Mouse (Mus musculus) granulocyte monocyte progenitor cell, adult 5-6 weeks (primary cell): ENCODE measurements around the gene Slc8b1. TPM values are rescaled to one million over a fixed set of nuclear protein-coding genes. Genes with fewer than 3 reads are reported as not detected.
A peak's percentile ranks its signal among the peaks of the same experiment; 100 is the strongest.

Source experiments
- ATAC-seq: replicated peaks from 2 replicates; pipeline ENCODE4 v1.8.0; 2016; ENCODE audit warnings: mild to moderate bottlenecking, moderate TSS enrichment, inconsistent platforms; ENCODE audit not compliant: poor library complexity, severe bottlenecking
- total RNA-seq, 2 experiments: library from RNA; stranded (forward) in 1 of 2; stranded (reverse) in 1 of 2; fragments of 200-712, 200-1000 nt in 1 of 2; fragments of >200 nt in 1 of 2; fragmentation: Nextera tagmentation in 1 of 2; gene quantifications; 2 replicates each; pipeline ENCODE4 v1.2.3; 2014 to 2017

Gene Slc8b1
- total RNA-seq, 2 experiments from 2014 or later = 30.1 to 38.3 TPM

- no peak for ATAC-seq
Observed at GRCm38 (mm10) chr5:120565171-120565905, 54.4 kb downstream of the Slc8b1 start.

- ATAC-seq = no peak
Observed at GRCm38 (mm10) chr5:120566101-120566500, 55.1 kb downstream of the Slc8b1 start.

- ATAC-seq = no peak
Observed at GRCm38 (mm10) chr5:120566681-120567252, 55.8 kb downstream of the Slc8b1 start.

- ATAC-seq = no peak
Observed at GRCm38 (mm10) chr5:120567253-120567701, 56.3 kb downstream of the Slc8b1 start.

- no peak for ATAC-seq
Observed at GRCm38 (mm10) chr5:120567761-120568211, 56.8 kb downstream of the Slc8b1 start.

GRCm38 (mm10) chr5:120568336-120568768, 57.4 kb downstream of the Slc8b1 start:
- ATAC-seq = no peak

GRCm38 (mm10) chr5:120568964-120569363, 58.0 kb downstream of the Slc8b1 start:
- ATAC-seq = no peak

- ATAC-seq = no peak; the same call in 1 of the 2 replicates
Observed at GRCm38 (mm10) chr5:120569791-120570190, 58.8 kb downstream of the Slc8b1 start.

- ATAC-seq = peak; percentile 91
Observed at GRCm38 (mm10) chr5:120570289-120570897, 59.4 kb downstream of the Slc8b1 start.

GRCm38 (mm10) chr5:120571056-120571740, 60.2 kb downstream of the Slc8b1 start:
- ATAC-seq = no peak

- ATAC-seq = no peak
Observed at GRCm38 (mm10) chr5:120574469-120575063, 63.6 kb downstream of the Slc8b1 start.

- peak; percentile 53 for ATAC-seq
Observed at GRCm38 (mm10) chr5:120576781-120577301, 65.9 kb downstream of the Slc8b1 start.

GRCm38 (mm10) chr5:120577935-120578441, 67.0 kb downstream of the Slc8b1 start:
- 0 out of 2 replicates have a peak, but pooled peaks have one; percentile 18 for ATAC-seq

GRCm38 (mm10) chr5:120578504-120579081, 67.6 kb downstream of the Slc8b1 start:
- ATAC-seq = peak; percentile 77

- ATAC-seq = peak; percentile 47
Observed at GRCm38 (mm10) chr5:120579211-120579897, 68.4 kb downstream of the Slc8b1 start.

GRCm38 (mm10) chr5:120579898-120580626, 69.1 kb downstream of the Slc8b1 start:
- ATAC-seq = no peak

GRCm38 (mm10) chr5:120582002-120582401, 71.0 kb downstream of the Slc8b1 start:
- ATAC-seq = no peak

- no peak for ATAC-seq
Observed at GRCm38 (mm10) chr5:120583511-120583910, 72.5 kb downstream of the Slc8b1 start.
